Mouse (Mus musculus): ENCODE data around the gene Sigmar1.

Sigmar1 gene

DNA sequence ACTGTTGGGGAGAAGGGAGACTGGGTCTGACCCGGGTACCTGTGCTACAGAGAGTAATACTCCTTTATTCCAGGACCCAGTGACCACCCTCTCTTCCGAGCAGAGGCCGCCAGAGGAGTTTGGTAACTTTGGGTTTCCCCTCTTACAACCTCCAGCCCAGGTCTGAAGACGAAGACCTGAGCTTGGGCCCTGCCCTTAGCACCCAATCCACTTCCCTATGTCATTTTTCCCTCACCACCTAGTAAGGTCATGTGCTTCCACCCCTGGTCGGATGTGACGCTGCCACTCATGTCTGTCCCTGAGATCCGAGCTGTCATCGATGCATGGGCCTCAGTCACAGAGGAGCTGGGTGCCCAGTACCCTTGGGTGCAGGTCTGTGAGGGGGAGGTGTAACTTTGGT, 483 bp upstream of the Sigmar1 start:
- DNase-seq (ENCODE audit: low spot score): no peak

DNA sequence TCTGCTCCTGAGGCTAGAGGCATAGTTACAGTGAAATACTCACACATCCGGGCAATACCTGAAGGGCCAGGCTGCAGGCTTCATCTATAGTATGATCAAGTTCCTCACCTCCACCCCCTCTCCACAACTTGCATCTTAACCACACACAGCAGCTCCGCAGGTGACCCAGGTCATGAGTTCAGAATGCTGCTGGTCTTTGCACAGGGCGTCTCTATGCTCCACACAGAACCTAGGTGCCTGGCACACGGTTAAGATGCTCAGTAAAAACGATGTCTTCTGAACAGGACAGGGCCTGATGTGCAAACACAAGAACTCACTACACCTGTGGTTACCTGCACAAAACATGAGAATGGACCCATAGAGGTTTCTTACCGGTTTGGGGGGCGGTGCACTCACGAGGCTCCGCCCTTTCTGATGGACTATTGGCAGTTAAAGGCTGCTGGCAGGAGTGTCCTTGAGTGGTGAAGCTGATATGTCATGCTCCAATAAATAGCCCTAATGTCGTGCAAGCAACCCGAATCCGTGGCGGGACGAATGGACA, 1.1 kb downstream of the Sigmar1 start, which contains the start of gene Galt:
Gene Galt, plus strand, starts transcription at position 432 of the 541 bp plus-strand sequence.
- no peak for DNase-seq (ENCODE audit: low spot score)

DNA sequence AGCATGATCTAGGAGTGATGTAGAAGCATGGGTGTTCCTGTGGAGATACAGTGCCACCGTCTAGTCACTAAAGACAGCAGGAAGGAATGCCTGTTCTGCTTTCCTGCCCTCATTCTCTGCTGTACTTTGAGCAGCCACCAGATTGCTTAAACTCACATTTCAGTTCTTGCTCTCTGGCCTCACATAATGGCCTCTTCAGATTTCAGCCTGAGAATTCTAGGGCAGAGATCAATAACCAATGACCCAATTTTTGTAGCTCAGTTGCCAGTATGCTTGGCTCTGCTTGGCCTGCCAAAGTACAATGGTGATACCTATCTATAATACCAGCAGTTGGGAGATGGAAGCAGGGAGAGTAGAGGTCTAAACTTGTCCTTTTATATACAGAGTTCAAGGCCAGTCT, 10.9 kb downstream of the Sigmar1 start:
- no peak for DNase-seq (ENCODE audit: low spot score)

DNA sequence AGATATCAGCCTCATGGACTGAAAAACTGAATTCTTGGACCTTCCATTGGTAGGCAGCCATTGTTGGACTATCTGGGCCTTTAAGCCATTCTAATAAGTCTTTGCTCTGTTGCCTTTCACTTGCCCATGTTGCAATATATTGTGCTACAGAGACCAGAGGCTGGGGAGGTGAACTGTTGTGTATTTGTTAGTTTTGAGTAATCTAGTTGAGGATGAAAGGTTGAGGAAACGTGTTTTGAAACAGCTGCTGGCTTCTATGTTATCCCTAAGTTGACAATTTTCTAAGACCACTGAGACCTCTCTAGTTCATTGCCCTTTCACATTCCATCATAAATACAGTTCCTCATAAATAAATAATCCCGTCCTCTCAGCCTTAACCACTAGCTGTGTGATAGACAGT, 11.8 kb downstream of the Sigmar1 start:
- no peak for DNase-seq (ENCODE audit: low spot score)

DNA sequence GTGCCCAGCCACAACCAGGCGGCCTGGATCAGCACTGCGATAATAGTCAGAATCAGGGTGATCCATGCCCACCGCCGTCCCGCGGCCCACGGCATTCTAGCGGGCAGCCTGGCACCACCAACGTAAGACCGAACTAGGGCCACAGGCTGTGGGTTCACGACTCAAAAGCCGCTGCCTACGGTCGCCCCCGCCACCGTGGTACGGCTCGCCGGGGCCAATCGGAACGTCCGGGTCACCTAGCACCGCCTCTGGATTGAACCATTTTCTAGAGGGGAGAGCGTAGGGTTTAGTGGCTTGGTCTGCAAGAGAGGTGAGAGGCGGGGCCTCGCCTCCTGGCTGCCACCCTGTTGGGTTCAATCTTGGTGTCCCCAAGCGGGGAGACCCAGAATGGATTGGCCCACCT, 14.8 kb downstream of the Sigmar1 start:
- peak; percentile 94 for DNase-seq (ENCODE audit: low spot score)

DNA sequence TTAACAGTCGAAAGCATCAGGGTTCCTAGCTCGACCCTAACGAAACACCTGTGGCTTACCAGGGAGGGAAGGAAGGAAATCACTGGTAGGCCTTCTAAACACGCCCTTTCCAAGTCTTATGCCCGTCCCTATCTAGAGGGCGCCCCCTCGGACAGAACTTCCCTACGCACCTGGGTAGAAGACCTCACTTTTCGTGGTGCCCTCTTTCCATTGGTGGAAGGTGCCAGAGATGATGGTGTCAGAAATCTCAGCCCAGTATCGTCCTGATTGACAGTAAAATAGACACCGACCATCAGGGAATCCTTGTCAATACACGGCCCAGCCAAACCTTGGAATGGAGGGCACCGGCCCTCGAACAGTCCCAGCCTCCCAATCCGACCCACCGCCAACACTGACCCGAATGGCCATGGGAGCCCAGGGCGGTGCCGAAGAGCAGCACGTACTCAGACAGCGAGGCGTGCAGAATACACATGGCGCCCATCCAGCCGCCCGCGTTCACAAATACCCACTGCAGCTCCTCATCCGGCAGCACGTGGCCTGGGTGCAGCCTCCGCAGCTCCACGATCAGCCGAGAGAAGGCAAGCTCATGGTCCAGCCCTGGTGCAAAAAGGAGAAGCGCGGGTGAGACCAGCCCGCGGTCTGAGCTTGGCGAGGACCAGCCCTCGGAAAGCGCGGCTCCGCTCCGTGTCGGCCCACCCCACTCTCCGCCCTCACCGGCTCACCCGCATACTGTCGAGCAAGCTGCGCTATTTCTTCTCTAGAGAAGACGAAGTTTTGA, 15.4 kb downstream of the Sigmar1 start:
- DNase-seq (ENCODE audit: low spot score): peak; percentile 78

DNA sequence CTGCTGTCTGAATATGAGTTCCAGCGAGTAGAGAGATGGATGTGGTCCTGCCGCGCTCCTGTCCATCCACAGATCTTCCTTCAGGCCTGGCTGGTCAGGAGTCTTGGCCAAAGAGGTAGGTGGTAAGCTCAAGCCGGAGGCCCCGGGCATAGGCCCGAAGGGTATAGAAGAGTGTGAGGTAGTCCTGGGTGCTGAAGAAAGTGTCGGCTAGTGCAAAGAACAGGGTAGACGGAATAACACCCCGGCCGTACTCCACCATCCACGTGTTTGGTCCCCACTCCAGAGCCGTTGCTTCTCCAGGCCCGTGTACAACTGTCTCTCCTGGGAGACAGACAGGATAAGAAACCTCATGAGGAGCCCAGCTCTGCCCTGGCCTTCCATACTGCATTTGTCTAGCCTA, 16.7 kb downstream of the Sigmar1 start:
- no peak for DNase-seq (ENCODE audit: low spot score)

DNA sequence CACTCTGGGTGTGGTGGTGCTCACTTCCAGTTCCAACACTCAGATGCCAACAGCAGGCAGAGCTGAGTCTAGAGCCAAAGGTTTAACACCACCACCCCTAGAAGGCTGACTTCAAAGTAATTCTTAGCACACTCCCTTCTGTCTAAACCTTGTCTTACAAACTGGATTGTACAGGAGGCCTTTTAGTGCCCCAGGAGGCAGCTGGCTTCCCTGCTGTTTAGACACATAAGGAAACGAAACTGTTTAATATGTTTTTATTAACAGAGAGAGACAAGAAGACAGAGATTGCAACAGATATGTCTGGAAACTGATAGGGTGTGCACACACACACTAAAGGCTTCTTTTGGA, 17.7 kb downstream of the Sigmar1 start:
- DNase-seq (ENCODE audit: low spot score): no peak

DNA sequence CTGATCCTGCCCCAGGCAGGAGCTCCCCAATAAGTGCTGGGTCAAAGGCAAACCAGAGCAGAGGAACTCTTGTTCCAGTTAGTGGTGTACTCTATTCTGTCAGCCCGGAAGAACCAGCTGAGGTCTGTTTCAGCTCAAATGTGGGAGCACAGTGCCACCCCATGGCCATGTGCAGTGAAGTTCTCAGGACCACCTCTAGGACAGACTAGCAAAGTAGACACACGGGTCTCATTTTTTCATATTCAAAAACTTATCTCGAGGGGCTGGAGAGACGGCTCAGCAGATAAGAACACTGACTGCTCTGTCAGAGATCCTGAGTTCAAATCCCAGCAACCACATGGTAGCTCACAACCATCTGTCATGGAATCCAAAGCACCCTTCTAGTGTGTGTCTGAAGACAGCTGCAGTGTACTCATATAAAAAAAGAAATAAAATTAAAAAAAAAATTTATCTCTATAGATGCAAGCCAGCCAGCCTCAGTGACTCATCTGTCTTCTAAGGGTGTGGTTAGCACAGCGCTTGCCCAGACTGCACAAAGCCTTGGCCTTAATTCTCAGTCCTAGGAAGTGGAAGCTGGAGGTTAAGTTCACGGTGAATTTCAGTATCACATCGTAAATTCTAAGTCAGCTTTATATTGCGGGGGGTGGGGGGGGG, 18.2 kb downstream of the Sigmar1 start:
- peak; percentile 82 for DNase-seq (ENCODE audit: low spot score)

DNA sequence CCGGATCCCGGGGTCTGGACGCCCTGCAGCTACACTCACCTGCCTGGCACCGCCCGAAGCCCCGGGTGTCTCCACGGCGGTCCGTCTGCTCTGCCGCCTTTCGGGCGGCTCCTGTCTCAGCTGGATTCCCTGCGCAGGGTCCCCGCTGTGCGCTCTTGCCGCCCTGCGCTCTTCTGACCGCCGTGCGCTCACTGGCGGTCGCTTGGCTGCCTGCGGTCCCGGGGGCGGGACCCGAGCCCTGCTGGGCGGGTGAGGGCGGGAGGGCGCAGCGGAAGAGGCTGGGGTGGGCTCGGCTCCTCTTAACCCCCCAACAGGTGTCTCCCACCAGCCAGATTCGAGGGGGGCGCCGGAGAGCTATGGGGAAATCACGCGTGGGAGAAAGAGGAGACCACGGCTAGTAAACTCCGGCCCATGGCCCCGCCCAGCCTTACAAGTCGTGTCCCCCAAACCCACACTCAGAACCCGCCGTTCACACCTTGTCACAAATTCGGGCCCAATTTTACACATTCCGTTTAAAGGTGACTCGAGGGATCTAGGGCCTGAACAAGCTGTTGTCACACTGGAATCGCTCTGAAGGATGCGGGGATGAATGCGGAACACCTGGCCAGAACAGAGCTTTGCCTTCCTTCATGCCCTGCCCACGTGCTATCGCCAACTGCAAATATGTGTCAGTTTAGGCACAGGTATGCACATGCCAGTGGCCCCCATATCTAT, 24.7 kb downstream of the Sigmar1 start, which contains the start of gene Arid3c:
Gene Arid3c, minus strand, starts transcription at position 91 of the 714 bp plus-strand sequence.
- no peak for DNase-seq (ENCODE audit: low spot score)

DNA sequence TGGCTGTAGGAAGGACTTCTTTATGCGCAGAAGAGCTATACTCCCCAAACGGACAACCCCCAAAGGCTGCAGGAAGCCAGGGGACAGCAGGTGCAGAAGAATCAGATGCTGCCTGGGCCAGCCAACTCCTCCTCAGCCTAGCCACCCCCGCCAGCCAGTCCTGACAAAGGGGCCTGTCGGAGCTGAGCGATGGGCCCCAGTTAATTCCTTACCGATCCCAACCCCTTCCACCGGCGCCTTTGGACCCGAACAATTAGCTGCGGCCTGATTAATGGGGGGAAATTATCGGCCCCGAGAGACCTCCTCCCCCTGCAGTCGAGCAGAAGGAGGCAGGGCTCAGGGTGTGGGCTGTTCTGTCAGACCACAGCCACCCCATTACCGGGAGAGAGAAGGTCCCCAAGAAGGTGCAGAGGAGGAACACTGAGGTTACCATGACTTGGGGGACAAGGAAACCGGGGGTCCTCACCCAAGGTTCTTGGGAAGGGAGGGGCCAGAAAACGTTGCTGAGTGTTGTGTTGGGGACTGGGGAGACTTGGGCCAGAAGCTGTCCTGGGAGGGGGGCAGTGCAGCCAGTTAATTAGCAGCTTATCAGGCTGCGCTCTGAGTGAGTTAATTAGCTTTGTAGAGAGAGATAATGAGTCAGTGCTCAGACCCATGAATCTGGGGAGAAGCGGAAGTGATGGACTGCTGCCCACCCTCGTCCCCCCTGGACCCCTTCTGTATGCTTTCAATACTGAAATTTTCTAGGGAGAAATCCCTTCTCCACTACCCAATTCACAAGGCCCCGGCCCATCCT, 28.9 kb downstream of the Sigmar1 start:
- no peak for DNase-seq (ENCODE audit: low spot score)

DNA sequence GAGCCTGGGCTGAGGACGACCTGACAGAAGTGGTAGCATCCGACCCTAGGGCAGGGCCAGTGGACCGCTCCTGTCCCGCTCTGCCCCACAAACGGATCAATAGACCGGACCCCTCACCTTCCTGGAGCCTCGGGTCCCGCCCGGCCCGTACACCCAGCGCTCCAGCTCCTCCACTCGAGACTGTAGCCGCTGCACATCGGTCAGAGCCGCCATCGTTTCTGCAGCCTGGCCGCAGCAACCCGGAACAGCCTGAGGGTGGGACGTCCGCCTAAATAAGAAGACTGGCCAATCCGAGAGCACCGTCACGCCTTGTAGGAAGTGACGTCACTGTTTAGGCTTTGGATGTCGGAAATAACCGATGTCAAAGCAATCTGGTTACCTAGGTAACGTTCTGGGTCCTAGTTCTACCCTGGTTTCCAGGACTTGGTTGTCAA, 33.0 kb downstream of the Sigmar1 start, which contains the start of gene Dctn3:
Gene Dctn3, minus strand, starts transcription at position 253 of the 434 bp plus-strand sequence.
- peak; percentile 95 for DNase-seq (ENCODE audit: low spot score)

DNA sequence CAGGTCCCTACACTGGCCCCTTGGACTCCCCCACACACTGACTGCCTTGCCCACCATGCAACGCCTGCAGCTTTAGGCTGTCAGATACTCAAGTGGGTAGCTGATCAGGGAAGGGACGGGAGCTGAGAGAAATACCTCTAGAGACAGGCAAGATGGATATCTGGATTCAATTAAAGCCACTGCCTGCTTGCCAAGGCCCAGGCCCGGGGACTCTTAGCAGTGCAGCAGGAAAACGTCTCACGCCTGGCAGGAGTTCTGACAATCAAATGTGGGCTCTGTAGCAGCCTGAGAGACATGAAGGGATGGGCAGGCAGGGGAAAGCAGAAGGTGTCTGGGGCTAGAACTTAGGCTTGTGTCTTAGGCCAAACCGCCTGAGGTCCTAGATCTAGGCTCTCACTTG, 39.1 kb downstream of the Sigmar1 start:
- no peak for DNase-seq (ENCODE audit: low spot score)

DNA sequence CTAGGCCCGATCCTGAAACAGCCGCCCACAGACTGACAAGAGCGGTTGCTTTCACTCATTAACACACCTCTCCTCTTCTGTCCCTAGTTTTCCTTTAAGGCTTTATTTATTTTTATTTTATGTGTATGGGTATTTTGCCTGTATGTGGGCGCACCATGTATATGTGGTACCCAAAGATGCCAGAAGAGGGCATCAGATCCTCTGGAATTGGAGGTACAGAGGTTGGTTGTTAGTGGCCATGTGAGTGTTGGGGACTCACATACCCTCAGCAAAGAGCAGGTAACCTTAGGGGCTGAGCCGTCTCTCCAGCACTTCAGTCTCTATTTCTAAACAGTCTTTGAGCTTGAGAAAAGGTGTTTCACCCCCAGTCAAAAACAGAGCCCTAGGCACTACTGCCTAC, 40.4 kb downstream of the Sigmar1 start:
- DNase-seq (ENCODE audit: low spot score): peak; percentile 70

DNA sequence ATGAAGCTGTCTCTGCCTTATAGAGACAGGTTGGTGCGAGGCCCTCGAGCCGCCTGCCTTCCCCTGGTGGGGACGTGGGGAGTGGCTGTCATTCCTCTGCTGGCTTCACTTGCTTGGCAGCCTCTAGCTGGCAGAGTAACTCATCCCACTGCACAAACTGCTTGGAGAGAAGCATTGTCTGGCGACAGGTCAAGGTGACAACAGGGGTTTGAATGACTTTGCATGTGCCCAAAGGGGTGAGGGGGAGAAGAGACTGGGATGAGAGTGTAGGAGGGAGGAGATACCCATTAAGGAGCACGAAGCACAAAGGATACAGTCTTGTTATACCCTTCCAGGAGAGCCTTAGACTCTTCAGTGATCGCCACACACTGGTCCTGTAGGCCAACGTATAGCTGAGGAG, 40.9 kb downstream of the Sigmar1 start:
- DNase-seq (ENCODE audit: low spot score): no peak

DNA sequence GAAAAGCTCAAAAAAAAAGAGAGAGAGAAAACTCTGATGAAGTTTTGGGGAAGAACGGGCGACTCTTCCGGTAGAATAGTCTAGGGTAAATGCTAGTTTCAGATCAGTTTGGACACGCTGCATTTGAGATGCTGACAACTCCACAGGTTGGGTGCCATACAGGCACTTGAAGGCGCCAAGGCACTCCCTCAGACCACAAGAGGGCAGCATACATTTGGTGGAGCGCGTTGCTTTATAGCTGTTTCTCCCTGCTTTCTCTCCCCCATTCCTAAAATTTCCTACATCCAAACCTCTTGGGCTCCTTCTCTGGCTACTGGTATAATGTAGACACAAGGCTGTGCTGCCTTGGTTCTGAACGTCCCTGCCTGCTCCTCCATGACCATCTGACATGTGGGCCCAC, 41.7 kb downstream of the Sigmar1 start:
- DNase-seq (ENCODE audit: low spot score): peak; percentile 84

DNA sequence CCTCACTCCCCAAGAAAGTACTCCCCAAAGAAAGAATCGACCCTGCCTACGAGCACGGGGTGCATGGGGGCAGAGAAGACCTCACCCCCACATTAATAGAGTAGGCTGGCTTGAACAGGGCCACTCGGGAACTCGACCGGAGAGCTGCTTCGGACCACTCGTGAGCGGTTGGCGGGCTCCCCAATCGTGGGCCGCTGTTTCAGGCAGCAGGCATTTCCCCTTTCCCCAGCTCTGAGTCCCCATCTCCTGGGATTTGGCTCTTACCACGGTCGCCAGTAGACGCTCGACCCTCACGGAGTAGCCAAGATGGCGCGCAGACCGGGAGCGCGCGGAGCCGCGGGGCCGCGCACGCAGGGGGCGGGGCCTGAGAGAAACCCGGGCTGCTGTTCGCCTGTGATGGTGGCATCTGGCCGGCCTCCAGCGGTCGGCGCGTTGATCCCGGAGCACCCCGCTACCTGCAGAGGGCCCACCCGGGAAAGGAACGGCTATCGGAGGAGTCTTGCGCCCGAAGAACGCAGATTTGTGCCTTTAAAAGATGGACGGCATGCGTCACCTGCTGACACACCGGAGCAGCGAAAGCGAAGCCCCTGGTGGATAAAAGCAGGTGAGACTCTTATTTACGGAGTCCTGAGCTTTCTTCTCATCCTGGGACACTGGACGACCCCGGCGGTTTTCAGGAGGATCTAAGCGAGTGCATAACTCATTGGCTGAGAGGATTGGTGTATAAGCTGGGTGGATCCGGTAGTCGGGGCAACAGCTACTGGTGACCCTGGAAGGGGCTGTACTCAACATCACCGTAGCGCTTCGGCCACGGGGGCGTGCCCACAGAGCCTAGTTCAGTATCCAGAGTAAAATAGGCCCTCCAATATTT, 42.5 kb downstream of the Sigmar1 start, which contains the start of gene Rpp25l:
Gene Rpp25l, minus strand, starts transcription at position 338 of the 871 bp plus-strand sequence.
- peak; percentile 82 for DNase-seq (ENCODE audit: low spot score)

DNA sequence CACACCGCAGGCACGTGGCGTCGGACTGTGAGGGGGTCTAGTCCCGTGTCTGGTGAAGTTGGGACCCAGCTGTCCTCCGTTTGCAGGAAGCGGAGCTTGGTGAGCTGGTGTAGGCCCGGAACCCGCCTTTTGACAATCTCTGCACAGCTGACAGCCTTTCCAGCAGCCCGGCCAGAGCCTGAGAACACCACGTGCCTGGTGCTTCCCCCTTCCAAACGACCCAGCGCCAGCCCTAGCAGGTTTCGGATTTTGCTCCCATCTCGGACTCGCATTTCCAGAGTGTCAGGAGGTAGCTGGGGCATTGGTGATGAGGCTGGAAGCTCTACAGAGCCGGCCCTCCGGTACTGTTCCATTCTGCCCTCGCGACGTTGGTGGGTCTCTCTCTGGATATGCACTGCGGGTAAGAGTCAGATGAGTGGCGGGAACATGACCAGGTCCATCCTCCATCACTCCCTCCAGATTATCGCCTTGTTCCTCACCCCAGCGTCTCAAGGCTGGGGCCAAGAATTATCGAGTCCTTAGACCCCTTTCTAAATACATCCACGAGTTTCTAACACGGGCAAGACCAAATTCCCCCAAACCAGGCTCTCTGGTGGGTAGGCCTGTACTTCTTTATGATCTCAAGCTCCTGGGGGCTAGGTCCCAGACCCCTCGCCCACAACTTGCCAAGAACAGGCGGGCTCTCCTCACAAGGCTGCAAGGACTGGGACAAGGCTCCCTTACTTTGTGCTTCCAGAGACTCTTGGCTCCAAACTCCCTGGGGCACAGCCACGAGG, 43.3 kb downstream of the Sigmar1 start:
- DNase-seq (ENCODE audit: low spot score): no peak

DNA sequence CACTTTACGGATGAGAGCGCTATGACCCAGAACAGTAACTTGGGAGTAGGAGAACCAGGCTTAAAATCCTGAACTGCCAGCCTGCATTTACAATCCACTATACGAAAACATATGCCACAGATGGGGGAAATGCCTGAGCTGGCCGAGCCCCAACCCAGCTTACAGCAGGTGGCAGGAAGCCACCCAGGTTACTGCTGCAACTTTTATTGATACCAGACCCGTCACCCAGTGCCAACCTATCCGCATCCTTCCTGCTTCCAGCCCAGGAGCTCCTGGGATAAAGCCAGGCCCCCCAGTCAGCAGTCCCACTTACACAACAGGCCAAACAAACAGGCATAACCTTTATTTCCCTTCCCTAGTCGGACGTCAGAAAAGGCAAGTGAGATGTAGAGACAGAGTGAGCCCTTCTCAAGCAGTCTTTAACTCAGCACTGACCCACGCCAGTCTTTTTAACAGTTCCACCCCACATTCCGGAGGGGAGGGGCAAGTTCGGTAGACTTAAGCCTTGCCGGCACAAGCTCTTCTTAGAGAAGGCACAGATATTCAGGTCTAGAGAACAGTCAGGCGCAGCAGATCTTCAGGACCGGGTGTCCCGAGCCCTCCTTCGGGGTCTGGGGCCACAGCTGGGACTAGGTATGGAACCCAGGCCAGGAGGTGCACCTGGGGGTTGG, 44.1 kb downstream of the Sigmar1 start:
- DNase-seq (ENCODE audit: low spot score): no peak
